ENCODE assay signal across 8 mouse cellular contexts in the genomic region with DNA sequence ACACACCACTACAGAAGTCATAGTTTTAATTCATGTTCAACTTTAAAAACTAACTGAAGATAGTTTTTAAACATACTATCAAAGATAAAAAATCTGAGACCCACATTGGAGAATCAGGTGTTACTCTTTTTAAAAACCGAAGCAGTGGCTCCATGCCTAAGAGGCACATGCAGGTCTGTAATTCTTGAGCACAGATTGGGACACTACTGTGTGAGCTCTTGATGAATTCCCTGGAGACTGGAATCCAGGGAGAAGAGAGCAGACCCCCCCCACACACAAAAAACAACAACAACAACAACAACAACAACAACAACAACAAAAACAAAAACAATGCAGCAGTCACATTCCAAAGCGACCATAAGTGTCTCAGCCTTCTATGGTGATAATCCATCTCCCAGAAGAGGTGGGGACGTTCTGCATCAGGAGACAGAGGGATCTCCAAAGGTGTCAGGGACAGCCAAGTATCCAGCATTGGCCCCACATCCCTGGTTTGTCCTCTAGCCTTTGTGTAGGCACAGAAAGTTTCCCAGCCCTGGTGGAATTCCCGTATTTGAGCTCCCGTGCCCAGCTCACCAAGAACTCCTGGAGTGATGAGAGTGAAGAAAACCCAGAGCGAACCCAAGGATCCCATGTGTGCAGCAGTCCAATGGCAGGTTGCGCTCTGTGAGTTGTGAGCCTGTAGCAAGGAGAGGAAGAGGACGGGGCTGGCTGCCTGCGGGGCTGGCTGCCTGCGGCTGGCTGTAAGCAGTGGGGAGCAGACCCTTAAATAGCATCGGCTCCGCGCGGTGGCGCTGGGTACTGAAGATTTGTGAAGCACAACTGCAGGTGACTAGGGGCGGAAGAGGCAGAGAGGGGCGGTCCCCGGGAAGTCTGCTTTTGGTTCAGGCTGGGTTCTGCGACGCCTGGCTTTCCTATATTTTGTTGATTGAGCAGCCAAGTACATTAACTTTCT. TPM values are rescaled to one million over a fixed set of nuclear protein-coding genes. Genes with fewer than 3 reads are reported as not detected.
DNase-seq lines count a peak whose midpoint lies in the region; ATAC-seq and TF ChIP-seq lines count a peak whose summit lies in the region.

A gene (minus strand): TSS at position 737 of the 952 bp plus-strand sequence.

- no peaks in the 10 kb centered on the region for H3K9me3 ChIP-seq in embryonic facial prominence, embryonic 10.5 days
- H3K9me3 ChIP-seq in limb, embryonic 11.5 days (ENCODE audit: control insufficient read depth, low read length), result no peaks in the 10 kb centered on the region
- no peaks in the 10 kb centered on the region for H3K9me3 ChIP-seq in midbrain, embryonic 14.5 days (ENCODE audit: control insufficient read depth, low read length)

- 9% methylated on average over 20 of the region's 20 CpGs for WGBS in embryonic facial prominence, embryonic 10.5 days
- WGBS in kidney, adult 2 months, result 8% methylated on average over 20 of the region's 20 CpGs
- 9% methylated on average over 20 of the region's 20 CpGs for WGBS in limb, embryonic 11.5 days
- WGBS in midbrain, embryonic 14.5 days, result 8% methylated on average over 20 of the region's 20 CpGs

- H3K4me2 ChIP-seq in limb, embryonic 11.5 days (ENCODE audit: low read depth, severe bottlenecking), result peak within 1 kb of the TSS; percentile 46; the same call in 1 of the 2 replicates
- H3K4me2 ChIP-seq in midbrain, embryonic 14.5 days (ENCODE audit: low read length), result peak within 1 kb of the TSS; percentile 55

- no peak within 1 kb of the TSS for H3K9ac ChIP-seq in limb, embryonic 11.5 days (ENCODE audit: low read length)
- peak within 1 kb of the TSS; percentile 39 for H3K9ac ChIP-seq in midbrain, embryonic 14.5 days (replicated peaks; ENCODE audit: low read length)

- TF ChIP-seq POLR2A in kidney, adult 2 months (IDR thresholded peaks at IDR 0.05; ENCODE audit: low read depth, low read length), result no peak

- H3K27me3 ChIP-seq in embryonic facial prominence, embryonic 10.5 days (replicated peaks; ENCODE audit: low read depth, poor library complexity, severe bottlenecking), result 0 out of 2 replicates have a peak, but pooled peaks cover 7% of the 10 kb centered on the region
- H3K27me3 ChIP-seq in kidney, adult 2 months (replicated peaks; ENCODE audit: control insufficient read depth, insufficient read depth, low read length), result no peaks in the 10 kb centered on the region
- no peaks in the 10 kb centered on the region for H3K27me3 ChIP-seq in limb, embryonic 11.5 days (ENCODE audit: control insufficient read depth, insufficient read depth, low read length)
- no peaks in the 10 kb centered on the region for H3K27me3 ChIP-seq in midbrain, embryonic 14.5 days (ENCODE audit: control insufficient read depth, insufficient read depth, low read length)

- no peak for DNase-seq in cerebellum, adult 11-12 months
- DNase-seq in embryonic facial prominence, embryonic 10.5 days (ENCODE audit: low spot score), result peak; percentile 86
- DNase-seq in heart, adult 9 months (ENCODE audit: low spot score in 2 of 2), result peak; percentile 9 to 21
- DNase-seq in kidney, adult 2 months, result peak; percentile 42
- DNase-seq in limb, embryonic 11.5 days (ENCODE audit: low spot score), result peak; percentile 87
- peak; percentile 89 for DNase-seq in midbrain, embryonic 14.5 days
- peak; percentile 69 for DNase-seq in spleen, adult 12 weeks (ENCODE audit: low spot score)

- no peaks in the 10 kb centered on the region for H3K36me3 ChIP-seq in embryonic facial prominence, embryonic 10.5 days (replicated peaks)
- H3K36me3 ChIP-seq in kidney, adult 2 months (ENCODE audit: control insufficient read depth, insufficient read depth, low read length), result no peaks in the 10 kb centered on the region
- no peaks in the 10 kb centered on the region for H3K36me3 ChIP-seq in limb, embryonic 11.5 days (ENCODE audit: control insufficient read depth, insufficient read depth, low read length)
- H3K36me3 ChIP-seq in midbrain, embryonic 14.5 days (ENCODE audit: control insufficient read depth, insufficient read depth, low read length), result no peaks in the 10 kb centered on the region

- TF ChIP-seq CTCF in kidney, adult 2 months (conservative IDR thresholded peaks at IDR 0.05; ENCODE audit: insufficient read depth, insufficient read length, low read depth, low read length), result peak; percentile 36

- ATAC-seq in cerebellum, adult (ENCODE audit: insufficient number of reproducible peaks, low FRiP score, low TSS enrichment), result peak; percentile 40; the same call in 1 of the 2 replicates
- peak; percentile 96 for ATAC-seq in limb, embryonic 11.5 days (ENCODE audit: insufficient number of reproducible peaks, low FRiP score, low TSS enrichment, low read depth)
- peak; percentile 96 for ATAC-seq in midbrain, embryonic 14.5 days (ENCODE audit: low FRiP score, low TSS enrichment)

- H3K27ac ChIP-seq in embryonic facial prominence, embryonic 10.5 days (replicated peaks), result no peak within 1 kb of the TSS; the same call in 1 of the 2 replicates
- no peak within 1 kb of the TSS for H3K27ac ChIP-seq in kidney, adult 2 months (ENCODE audit: insufficient read depth, low read depth, low read length)
- H3K27ac ChIP-seq in limb, embryonic 11.5 days (replicated peaks; ENCODE audit: low read depth, low read length), result no peak within 1 kb of the TSS
- no peak within 1 kb of the TSS for H3K27ac ChIP-seq in midbrain, embryonic 14.5 days (replicated peaks; ENCODE audit: low read depth, low read length)

- H3K4me3 ChIP-seq in embryonic facial prominence, embryonic 10.5 days, result peak within 1 kb of the TSS; percentile 49
- H3K4me3 ChIP-seq in kidney, adult 2 months (ENCODE audit: insufficient read depth, low read depth, low read length), result peak within 1 kb of the TSS; percentile 2; the same call in 1 of the 2 replicates
- H3K4me3 ChIP-seq in limb, embryonic 11.5 days (ENCODE audit: low read depth, low read length), result no peak within 1 kb of the TSS
- H3K4me3 ChIP-seq in midbrain, embryonic 14.5 days (replicated peaks; ENCODE audit: low read depth, low read length), result peak within 1 kb of the TSS; percentile 22

- H3K4me1 ChIP-seq in embryonic facial prominence, embryonic 10.5 days, result peaks cover 4% of the 10 kb centered on the region; the same call in 1 of the 2 replicates
- H3K4me1 ChIP-seq in kidney, adult 2 months (ENCODE audit: control insufficient read depth, insufficient read depth, low read length), result no peaks in the 10 kb centered on the region
- H3K4me1 ChIP-seq in limb, embryonic 11.5 days (ENCODE audit: control insufficient read depth, insufficient read depth, low read length), result no peaks in the 10 kb centered on the region
- H3K4me1 ChIP-seq in midbrain, embryonic 14.5 days (ENCODE audit: control insufficient read depth, insufficient read depth, low read length), result 0 out of 2 replicates have a peak, but pooled peaks cover 4% of the 10 kb centered on the region

RNA-seq across cellular contexts. Expression of the gene that starts here (rescaled TPM):
- 0.11 and 0.44 TPM in 2 replicates for polyA plus RNA-seq in embryonic facial prominence, embryonic 10.5 days (2016; fragmentation: Nextera tagmentation; extraction: Ambion mirVana)
- 0.34 and 2.4 TPM in 2 replicates for polyA plus RNA-seq in kidney, adult 2 months (2012; rRNA removed)
- 0.14 and 0.65 TPM in 2 replicates for polyA plus RNA-seq in limb, embryonic 11.5 days (2014; fragmentation: Nextera tagmentation; extraction: Ambion mirVana)
- 0.31 and 0.64 TPM in 2 replicates for polyA plus RNA-seq in midbrain, embryonic 14.5 days (2014; fragmentation: Nextera tagmentation; extraction: Ambion mirVana)

Comparison
In these comparisons a context has a peak if more than half of its experiments do, and no peak if none do; other contexts are left out.
1. Peak in DNase-seq and H3K4me3 ChIP-seq in embryonic facial prominence, embryonic 10.5 days; RNA of the gene not detected or under 1 TPM.
2. Peak in DNase-seq, ATAC-seq and H3K4me2 ChIP-seq in limb, embryonic 11.5 days; RNA of the gene not detected or under 1 TPM.
3. Peak in DNase-seq, ATAC-seq, H3K4me3 ChIP-seq, H3K9ac ChIP-seq and H3K4me2 ChIP-seq in midbrain, embryonic 14.5 days; RNA of the gene not detected or under 1 TPM.
4. ATAC-seq: peak in every context shown above with its lines; median percentile 96 in limb, embryonic 11.5 days; 96 in midbrain, embryonic 14.5 days; 40 in cerebellum, adult.